In genomic region chr2:113654583-113654982, GRCm38 (mm10) we compare ENCODE assay signal across 9 mouse cellular contexts.
DNase-seq lines count a peak whose midpoint lies in the region; ATAC-seq lines count a peak whose summit lies in the region.
"Had no signal": no experiment of that assay in that cellular context is flagged by ENCODE, and none has a peak within 500 bp of the region (broad histone marks: within the 10 kb centered on the region; RNA-seq: fewer than 3 reads in every experiment).

No protein-coding gene starts in this region.

- ATAC-seq in liver, embryonic 11.5 days (replicated peaks; ENCODE audit: low FRiP score), result no peak
- ATAC-seq: inflammation-experienced regulatory T-cells, adult 6 months had no signal

- no peaks in the 10 kb centered on the region for H3K36me3 ChIP-seq in limb, embryonic 10.5 days
- H3K36me3 ChIP-seq in liver, embryonic 11.5 days (ENCODE audit: control insufficient read depth, insufficient read depth, low read length), result no peaks in the 10 kb centered on the region

- H3K27me3 ChIP-seq in limb, embryonic 10.5 days (ENCODE audit: low read depth, poor library complexity, severe bottlenecking), result no peaks in the 10 kb centered on the region
- no peaks in the 10 kb centered on the region for H3K27me3 ChIP-seq in liver, embryonic 11.5 days (replicated peaks; ENCODE audit: control insufficient read depth, insufficient read depth, low read length)

- H3K4me1 ChIP-seq in limb, embryonic 10.5 days, result peaks cover 24% of the 10 kb centered on the region
- H3K4me1 ChIP-seq in liver, embryonic 11.5 days (replicated peaks; ENCODE audit: control insufficient read depth, insufficient read depth, low read length), result no peaks in the 10 kb centered on the region

- DNase-seq in kidney, adult 9 months, result peak; percentile 11
- DNase-seq in kidney, adult 18-20 months, result no peak
- peak; percentile 88 for DNase-seq in NIH3T3 (ENCODE audit: low read depth)
- DNase-seq in cerebellum, adult 8-10 months, result peak; percentile 30
- DNase-seq in limb, embryonic 10.5 days (ENCODE audit: low spot score), result no peak
- DNase-seq in left cerebral cortex, adult 9 months (ENCODE audit: low spot score in 2 of 2), result no peak
- no peak for DNase-seq in frontal cortex, postnatal 36 days (ENCODE audit: low spot score in 2 of 2)
- no peak for DNase-seq in liver, embryonic 11.5 days (ENCODE audit: low spot score)

- no peak overlapping the region for H3K9ac ChIP-seq in liver, embryonic 11.5 days (ENCODE audit: low read depth, low read length)

- H3K4me2 ChIP-seq in liver, embryonic 11.5 days, result no peak overlapping the region

- no peaks in the 10 kb centered on the region for H3K9me3 ChIP-seq in limb, embryonic 10.5 days (replicated peaks)
- no peaks in the 10 kb centered on the region for H3K9me3 ChIP-seq in liver, embryonic 11.5 days (ENCODE audit: control insufficient read depth, low read length)

- no peak overlapping the region for H3K4me3 ChIP-seq in limb, embryonic 10.5 days
- no peak overlapping the region for H3K4me3 ChIP-seq in liver, embryonic 11.5 days (ENCODE audit: low read depth, low read length)

- WGBS in limb, embryonic 10.5 days, result 74% methylated on average over 6 of the region's 6 CpGs
- 60% methylated on average over 6 of the region's 6 CpGs for WGBS in liver, embryonic 11.5 days

- 0 out of 2 replicates have a peak overlapping the region, but pooled peaks have one; percentile 12 for H3K27ac ChIP-seq in limb, embryonic 10.5 days
- H3K27ac ChIP-seq in liver, embryonic 11.5 days (ENCODE audit: low read depth, low read length), result no peak overlapping the region

Comparison
In these comparisons a context has a peak if more than half of its experiments do, and no peak if none do; other contexts are left out.
1. DNase-seq: peak in kidney, adult 9 months (single experiment), NIH3T3 (single experiment) and cerebellum, adult 8-10 months (single experiment); none in kidney, adult 18-20 months (single experiment), limb, embryonic 10.5 days (single experiment), left cerebral cortex, adult 9 months (0 of 2), frontal cortex, postnatal 36 days (0 of 2) and liver, embryonic 11.5 days (single experiment).